ENCODE assay signal across 8 mouse cellular contexts in the genomic region with DNA sequence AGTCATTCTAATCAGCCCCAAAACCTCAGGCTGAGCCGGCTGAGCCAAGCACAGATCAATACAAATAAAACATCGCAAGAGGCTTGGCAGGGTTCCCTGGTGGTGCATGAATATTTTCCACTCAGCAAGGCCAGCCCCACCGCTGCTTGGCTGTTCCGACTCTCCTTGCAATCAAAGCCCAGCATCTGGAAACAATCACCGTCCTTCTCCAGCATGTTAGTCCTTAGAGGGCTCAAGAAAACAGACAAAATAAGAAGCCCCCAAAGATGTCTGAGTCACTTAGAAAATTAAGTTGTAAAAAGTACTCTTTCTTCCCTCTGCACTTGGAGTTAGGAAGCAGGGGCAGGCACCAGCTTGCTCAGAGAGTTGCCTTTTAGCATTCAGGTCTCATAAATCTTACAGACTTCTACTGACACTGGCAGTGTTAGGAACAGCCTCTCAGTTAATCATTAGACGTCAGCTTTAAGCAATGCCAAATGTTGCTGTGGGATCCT. TPM values are rescaled to one million over a fixed set of nuclear protein-coding genes. Genes with fewer than 3 reads are reported as not detected.
A peak's percentile ranks its signal among the peaks of the same experiment; 100 is the strongest.
DNase-seq lines count a peak whose midpoint lies in the region; ATAC-seq and TF ChIP-seq lines count a peak whose summit lies in the region.

No protein-coding gene starts in this region.

- H3K27ac ChIP-seq in heart, embryonic 15.5 days, result peak overlapping the region; percentile 35

- no peak for TF ChIP-seq CTCF in lung, adult 2 months (IDR thresholded peaks at IDR 0.05; ENCODE audit: insufficient read depth, low read length)

- ATAC-seq in frontal cortex, adult (ENCODE audit: low TSS enrichment), result peak; percentile 47; the same call in 1 of the 2 replicates
- peak; percentile 69; the same call in 1 of the 2 replicates for ATAC-seq in heart, embryonic 15.5 days (replicated peaks; ENCODE audit: insufficient number of reproducible peaks, insufficient read depth, low FRiP score, low read depth)

- no peak for TF ChIP-seq POLR2A in lung, adult 2 months (IDR thresholded peaks at IDR 0.05; ENCODE audit: borderline replicate concordance, extremely low read depth, low read depth, low read length)

- no peak overlapping the region for H3K4me2 ChIP-seq in heart, embryonic 15.5 days

- H3K4me1 ChIP-seq in heart, embryonic 15.5 days (replicated peaks), result peaks cover 21% of the 10 kb centered on the region
- H3K4me1 ChIP-seq in lung, adult 2 months (ENCODE audit: control insufficient read depth, insufficient read depth, low read length), result 0 out of 2 replicates have a peak, but pooled peaks cover 2% of the 10 kb centered on the region

- 9% methylated on average over 6 of the region's 6 CpGs for WGBS in heart, embryonic 15.5 days
- 8% methylated on average over 6 of the region's 6 CpGs for WGBS in lung, adult 2 months

- H3K9ac ChIP-seq in heart, embryonic 15.5 days, result no peak overlapping the region

- no peaks in the 10 kb centered on the region for H3K27me3 ChIP-seq in heart, embryonic 15.5 days

- no peaks in the 10 kb centered on the region for H3K36me3 ChIP-seq in heart, embryonic 15.5 days

- no peak for DNase-seq in frontal cortex, postnatal 25 days (ENCODE audit: low spot score in 2 of 2)
- DNase-seq in fibroblast of lung, adult 2 months (ENCODE audit: low read depth), result peak; percentile 97
- DNase-seq in kidney, postnatal 14 days, result peak; percentile 81
- peak; percentile 34 for DNase-seq in lung, adult 2 months
- peak; percentile 33 for DNase-seq in ovary, postnatal 10 days (ENCODE audit: low spot score)
- no peak for DNase-seq in thymus, postnatal 14 days

- H3K9me3 ChIP-seq in heart, embryonic 15.5 days (replicated peaks), result no peaks in the 10 kb centered on the region

- H3K4me3 ChIP-seq in heart, embryonic 15.5 days, result no peak overlapping the region
- no peak overlapping the region for H3K4me3 ChIP-seq in lung, adult 2 months (replicated peaks; ENCODE audit: extremely low read depth, low read depth, low read length)

RNA-seq across cellular contexts. Expression of a gene that starts 54.4 kb away (rescaled TPM):
- polyA plus RNA-seq in heart, embryonic 15.5 days (2015; fragmentation: Nextera tagmentation; extraction: Ambion mirVana), result 1.2 and 1.3 TPM in 2 replicates
- polyA plus RNA-seq in lung, adult 2 months (2012; rRNA removed), result 4.1 and 7.4 TPM in 2 replicates

Comparison
In these comparisons a context has a peak if more than half of its experiments do, and no peak if none do; other contexts are left out.
1. DNase-seq: peak in fibroblast of lung, adult 2 months (single experiment), kidney, postnatal 14 days (single experiment), lung, adult 2 months (single experiment) and ovary, postnatal 10 days (single experiment); none in frontal cortex, postnatal 25 days (0 of 2) and thymus, postnatal 14 days (single experiment).